Mouse (Mus musculus) embryonic facial prominence, embryonic 12.5 days (tissue): ENCODE data around the gene Morc3. TPM values are rescaled to one million over a fixed set of nuclear protein-coding genes. Genes with fewer than 3 reads are reported as not detected.

Experiments
- ATAC-seq: fragments of 200-750 bp; cut with Nextera tagmentation; 2 replicates; pipeline ENCODE4 v1.8.0; 2017; ENCODE audit not compliant: insufficient number of reproducible peaks, insufficient read depth, low FRiP score, low TSS enrichment
- H3K27ac ChIP-seq: fragments of 300-500 bp; sonication (generic); 2 replicates; pipeline ENCODE4 v1.5.1; 2016; ENCODE audit warnings: mild to moderate bottlenecking
- H3K27me3 ChIP-seq: fragments of 300-500 bp; sonication (generic); 2 replicates; pipeline ENCODE4 v1.6.1; 2016; ENCODE audit warnings: mild to moderate bottlenecking, moderate library complexity
- H3K36me3 ChIP-seq: fragments of 300-500 bp; sonication (generic); 2 replicates; pipeline ENCODE4 v1.6.1; 2016; ENCODE audit warnings: mild to moderate bottlenecking
- H3K4me1 ChIP-seq: fragments of 300-500 bp; sonication (generic); 2 replicates; pipeline ENCODE4 v1.6.1; 2016
- H3K4me2 ChIP-seq: fragments of 300-500 bp; sonication (generic); replicated peaks from 2 replicates; pipeline ENCODE4 v1.6.1; 2016; ENCODE audit warnings: mild to moderate bottlenecking, moderate library complexity
- H3K4me3 ChIP-seq: fragments of 300-500 bp; sonication (generic); 2 replicates; pipeline ENCODE4 v1.5.1; 2016; ENCODE audit warnings: mild to moderate bottlenecking
- H3K9ac ChIP-seq: fragments of 300-500 bp; sonication (generic); 2 replicates; pipeline ENCODE4 v1.6.1; 2016; ENCODE audit warnings: mild to moderate bottlenecking, moderate library complexity
- H3K9me3 ChIP-seq: fragments of 300-500 bp; sonication (generic); 2 replicates; pipeline ENCODE4 v1.6.1; 2016; ENCODE audit warnings: mild to moderate bottlenecking, moderate library complexity
- WGBS: fragments of 180-500 bp; shearing (Covaris S2); methylation state at CpG from one replicate; pipeline ENCODE4 v1.1.7; 2016; 5-methylcytosine and 5-hydroxymethylcytosine counted together
- polyA plus RNA-seq: library from polyadenylated mRNA; unstranded; fragments of >200 nt; fragmentation: Nextera tagmentation; extraction: Ambion mirVana; gene quantifications from 2 replicates; pipeline ENCODE4 v1.2.1, GENCODE M21; 2016

The Morc3 gene
- polyA plus RNA-seq, 1 experiment from 2014 or later, result 42.3 TPM

GRCm38 (mm10) chr16:93884722-93885113, 52.8 kb downstream of the Morc3 start:
- H3K9me3 ChIP-seq, result no peaks in the 10 kb centered on the region
- H3K27me3 ChIP-seq, result no peaks in the 10 kb centered on the region
- peak overlapping the region; percentile 78 for H3K9ac ChIP-seq
- H3K4me3 ChIP-seq, result peak overlapping the region; percentile 84
- H3K4me1 ChIP-seq, result peaks cover 15% of the 10 kb centered on the region
- WGBS, result 41% methylated on average over 5 of the region's 5 CpGs
- H3K27ac ChIP-seq, result no peak overlapping the region
- ATAC-seq, result no peak
- peaks cover 31% of the 10 kb centered on the region for H3K36me3 ChIP-seq
- H3K4me2 ChIP-seq, result peak overlapping the region; percentile 82

- 88% methylated on average over 6 of the region's 6 CpGs for WGBS
- Histone ChIP-seq H3K4me1 (peaks cover 15% of the 10 kb centered on the region), H3K4me2 (no peak overlapping the region), H3K4me3 (no peak overlapping the region), H3K36me3 (peaks cover 67% of the 10 kb centered on the region), H3K9ac (no peak overlapping the region), H3K27me3 (no peaks in the 10 kb centered on the region), H3K27ac (no peak overlapping the region), H3K9me3 (no peaks in the 10 kb centered on the region)
- no peak for ATAC-seq
These were observed 56.6 kb downstream of the Morc3 start for GRCm38 (mm10) chr16:93888481-93888880.

- WGBS, result 86% methylated on average over 12 of the region's 12 CpGs
- Histone ChIP-seq H3K36me3 (peaks cover 92% of the 10 kb centered on the region), H3K4me1 (peaks cover 2% of the 10 kb centered on the region; the same call in 1 of the 2 replicates), H3K4me3 (no peak overlapping the region), H3K27ac (no peak overlapping the region), H3K9me3 (no peaks in the 10 kb centered on the region), H3K4me2 (no peak overlapping the region), H3K27me3 (no peaks in the 10 kb centered on the region), H3K9ac (no peak overlapping the region)
- no peak for ATAC-seq
These were observed 59.2 kb downstream of the Morc3 start for GRCm38 (mm10) chr16:93890948-93891604.

GRCm38 (mm10) chr16:93893285-93893684, 61.4 kb downstream of the Morc3 start:
- ATAC-seq, result no peak
- peaks cover 78% of the 10 kb centered on the region for H3K36me3 ChIP-seq
- H3K4me2 ChIP-seq, result no peak overlapping the region
- H3K27me3 ChIP-seq, result no peaks in the 10 kb centered on the region
- H3K9ac ChIP-seq, result no peak overlapping the region
- H3K9me3 ChIP-seq, result no peaks in the 10 kb centered on the region
- H3K4me1 ChIP-seq, result no peaks in the 10 kb centered on the region
- no peak overlapping the region for H3K27ac ChIP-seq
- WGBS, result 93% methylated on average over 5 of the region's 5 CpGs
- no peak overlapping the region for H3K4me3 ChIP-seq

GRCm38 (mm10) chr16:93903027-93903426, 71.1 kb downstream of the Morc3 start:
- Histone ChIP-seq H3K4me3 (no peak overlapping the region), H3K9ac (no peak overlapping the region), H3K4me2 (no peak overlapping the region), H3K27me3 (no peaks in the 10 kb centered on the region), H3K27ac (no peak overlapping the region), H3K36me3 (peaks cover 63% of the 10 kb centered on the region), H3K4me1 (no peaks in the 10 kb centered on the region), H3K9me3 (no peaks in the 10 kb centered on the region)
- 77% methylated on average over 6 of the region's 6 CpGs for WGBS
- ATAC-seq, result no peak

- Histone ChIP-seq H3K9me3 (no peaks in the 10 kb centered on the region), H3K27me3 (no peaks in the 10 kb centered on the region), H3K36me3 (peaks cover 37% of the 10 kb centered on the region), H3K27ac (0 out of 2 replicates have a peak overlapping the region, but pooled peaks have one; percentile 1), H3K4me1 (no peaks in the 10 kb centered on the region), H3K4me2 (no peak overlapping the region), H3K4me3 (no peak overlapping the region), H3K9ac (no peak overlapping the region)
- ATAC-seq, result peak; percentile 43
- WGBS, result 68% methylated on average over 11 of the region's 11 CpGs
These were observed 74.5 kb downstream of the Morc3 start for GRCm38 (mm10) chr16:93906156-93907014.

- Histone ChIP-seq H3K36me3 (peaks cover 23% of the 10 kb centered on the region), H3K9me3 (no peaks in the 10 kb centered on the region), H3K27ac (no peak overlapping the region), H3K4me1 (no peaks in the 10 kb centered on the region), H3K4me2 (no peak overlapping the region), H3K27me3 (no peaks in the 10 kb centered on the region), H3K9ac (no peak overlapping the region), H3K4me3 (no peak overlapping the region)
- 71% methylated on average over 5 of the region's 5 CpGs for WGBS
- ATAC-seq, result no peak
These were observed 75.8 kb downstream of the Morc3 start for GRCm38 (mm10) chr16:93907761-93908160.

GRCm38 (mm10) chr16:93908196-93908595, 76.3 kb downstream of the Morc3 start:
- no peak for ATAC-seq
- no peak overlapping the region for H3K9ac ChIP-seq
- 88% methylated on average over 8 of the region's 8 CpGs for whole genome bisulfite sequencing

GRCm38 (mm10) chr16:93909936-93910335, 78.0 kb downstream of the Morc3 start:
- Histone ChIP-seq H3K36me3 (peaks cover 9% of the 10 kb centered on the region; the same call in 1 of the 2 replicates), H3K9me3 (no peaks in the 10 kb centered on the region), H3K9ac (no peak overlapping the region), H3K4me1 (no peaks in the 10 kb centered on the region), H3K27me3 (no peaks in the 10 kb centered on the region), H3K27ac (no peak overlapping the region), H3K4me3 (no peak overlapping the region), H3K4me2 (no peak overlapping the region)
- ATAC-seq, result no peak
- 85% methylated on average over 3 of the region's 3 CpGs for WGBS

More at GRCm38 (mm10) chr16:93908196-93908595, 76.3 kb downstream of the Morc3 start:
- no peaks in the 10 kb centered on the region for H3K4me1 ChIP-seq
- no peaks in the 10 kb centered on the region for H3K9me3 ChIP-seq
- no peaks in the 10 kb centered on the region for H3K27me3 ChIP-seq
- peaks cover 19% of the 10 kb centered on the region for H3K36me3 ChIP-seq
- H3K4me2 ChIP-seq, result no peak overlapping the region
- no peak overlapping the region for H3K4me3 ChIP-seq
- no peak overlapping the region for H3K27ac ChIP-seq

- H3K4me1 ChIP-seq, result no peaks in the 10 kb centered on the region
- no peak overlapping the region for H3K9ac ChIP-seq
- H3K27ac ChIP-seq, result no peak overlapping the region
- H3K36me3 ChIP-seq, result peaks cover 1% of the 10 kb centered on the region; the same call in 1 of the 2 replicates
- H3K4me3 ChIP-seq, result no peak overlapping the region
- no peak for ATAC-seq
- H3K9me3 ChIP-seq, result no peaks in the 10 kb centered on the region
- H3K4me2 ChIP-seq, result no peak overlapping the region
- H3K27me3 ChIP-seq, result no peaks in the 10 kb centered on the region
- 65% methylated on average over 28 of the region's 28 CpGs for WGBS
These were observed 79.1 kb downstream of the Morc3 start for GRCm38 (mm10) chr16:93910735-93911665.

GRCm38 (mm10) chr16:93912158-93912557, 80.2 kb downstream of the Morc3 start:
- no peak for ATAC-seq
- Histone ChIP-seq H3K4me2 (no peak overlapping the region), H3K9ac (no peak overlapping the region), H3K27me3 (no peaks in the 10 kb centered on the region), H3K36me3 (no peaks in the 10 kb centered on the region), H3K4me1 (no peaks in the 10 kb centered on the region), H3K9me3 (no peaks in the 10 kb centered on the region), H3K4me3 (no peak overlapping the region), H3K27ac (no peak overlapping the region)
- 75% methylated on average over 5 of the region's 5 CpGs for WGBS
